Mouse (Mus musculus): ENCODE results near the gene Lbhd2. TPM values are rescaled to one million over a fixed set of nuclear protein-coding genes. Genes with fewer than 3 reads are reported as not detected.

Lbhd2 gene
- polyA plus RNA-seq, 1 experiment: 0.46 TPM

GRCm38 (mm10) chr12:111409583-111409982 lies 3.0 kb downstream of the Lbhd2 start:
- no peak for TF ChIP-seq POLR2A (IDR thresholded peaks at IDR 0.05; ENCODE audit: borderline replicate concordance, extremely low read depth, insufficient read depth, insufficient read length, poor library complexity, severe bottlenecking)
- TF ChIP-seq CTCF (IDR thresholded peaks at IDR 0.05; ENCODE audit: borderline replicate concordance, extremely low read depth, insufficient read depth, insufficient read length): no peak
- peak; percentile 82 for DNase-seq (ENCODE audit: low read depth)

GRCm38 (mm10) chr12:111411631-111412355 lies 5.2 kb downstream of the Lbhd2 start:
- TF ChIP-seq POLR2A (IDR thresholded peaks at IDR 0.05; ENCODE audit: borderline replicate concordance, extremely low read depth, insufficient read depth, insufficient read length, poor library complexity, severe bottlenecking) (no peak), CTCF (IDR thresholded peaks at IDR 0.05; ENCODE audit: borderline replicate concordance, extremely low read depth, insufficient read depth, insufficient read length) (no peak)
- DNase-seq (ENCODE audit: low read depth): no peak

- TF ChIP-seq POLR2A (IDR thresholded peaks at IDR 0.05; ENCODE audit: borderline replicate concordance, extremely low read depth, insufficient read depth, insufficient read length, poor library complexity, severe bottlenecking) (no peak), CTCF (IDR thresholded peaks at IDR 0.05; ENCODE audit: borderline replicate concordance, extremely low read depth, insufficient read depth, insufficient read length) (0 out of 2 replicates have a peak, but pooled peaks have one; percentile 0)
Measured at GRCm38 (mm10) chr12:111412581-111413284, 6.1 kb downstream of the Lbhd2 start.

GRCm38 (mm10) chr12:111413300-111413699 lies 6.7 kb downstream of the Lbhd2 start:
- TF ChIP-seq POLR2A (IDR thresholded peaks at IDR 0.05; ENCODE audit: borderline replicate concordance, extremely low read depth, insufficient read depth, insufficient read length, poor library complexity, severe bottlenecking) (no peak), CTCF (IDR thresholded peaks at IDR 0.05; ENCODE audit: borderline replicate concordance, extremely low read depth, insufficient read depth, insufficient read length) (peak; percentile 99)
- peak; percentile 93 for DNase-seq (ENCODE audit: low read depth)

More at GRCm38 (mm10) chr12:111412581-111413284, 6.1 kb downstream of the Lbhd2 start:
- no peak for DNase-seq (ENCODE audit: low read depth)

GRCm38 (mm10) chr12:111416921-111417779 lies 10.5 kb downstream of the Lbhd2 start, which contains the start of gene Exoc3l4:
Gene Exoc3l4 (plus strand): TSS chr12:111417017.
- no peak for TF ChIP-seq POLR2A (IDR thresholded peaks at IDR 0.05; ENCODE audit: borderline replicate concordance, extremely low read depth, insufficient read depth, insufficient read length, poor library complexity, severe bottlenecking)
- no peak for TF ChIP-seq CTCF (IDR thresholded peaks at IDR 0.05; ENCODE audit: borderline replicate concordance, extremely low read depth, insufficient read depth, insufficient read length)
- peak; percentile 63 for DNase-seq (ENCODE audit: low read depth)

GRCm38 (mm10) chr12:111419918-111420317 lies 13.3 kb downstream of the Lbhd2 start:
- DNase-seq (ENCODE audit: low read depth): no peak

GRCm38 (mm10) chr12:111420946-111421709 lies 14.5 kb downstream of the Lbhd2 start:
- no peak for TF ChIP-seq CTCF (IDR thresholded peaks at IDR 0.05; ENCODE audit: borderline replicate concordance, extremely low read depth, insufficient read depth, insufficient read length)
- TF ChIP-seq POLR2A (IDR thresholded peaks at IDR 0.05; ENCODE audit: borderline replicate concordance, extremely low read depth, insufficient read depth, insufficient read length, poor library complexity, severe bottlenecking): no peak
- no peak for DNase-seq (ENCODE audit: low read depth)

More at GRCm38 (mm10) chr12:111419918-111420317, 13.3 kb downstream of the Lbhd2 start:
- TF ChIP-seq POLR2A (IDR thresholded peaks at IDR 0.05; ENCODE audit: borderline replicate concordance, extremely low read depth, insufficient read depth, insufficient read length, poor library complexity, severe bottlenecking) (no peak), CTCF (IDR thresholded peaks at IDR 0.05; ENCODE audit: borderline replicate concordance, extremely low read depth, insufficient read depth, insufficient read length) (no peak)

- no peak for DNase-seq (ENCODE audit: low read depth)
- no peak for TF ChIP-seq CTCF (IDR thresholded peaks at IDR 0.05; ENCODE audit: borderline replicate concordance, extremely low read depth, insufficient read depth, insufficient read length)
- TF ChIP-seq POLR2A (IDR thresholded peaks at IDR 0.05; ENCODE audit: borderline replicate concordance, extremely low read depth, insufficient read depth, insufficient read length, poor library complexity, severe bottlenecking): no peak
Measured at GRCm38 (mm10) chr12:111422852-111423251, 16.2 kb downstream of the Lbhd2 start.

- DNase-seq (ENCODE audit: low read depth): no peak
Measured at GRCm38 (mm10) chr12:111423570-111424129, 17.0 kb downstream of the Lbhd2 start.

GRCm38 (mm10) chr12:111424547-111424946 lies 17.9 kb downstream of the Lbhd2 start:
- no peak for TF ChIP-seq CTCF (IDR thresholded peaks at IDR 0.05; ENCODE audit: borderline replicate concordance, extremely low read depth, insufficient read depth, insufficient read length)
- TF ChIP-seq POLR2A (IDR thresholded peaks at IDR 0.05; ENCODE audit: borderline replicate concordance, extremely low read depth, insufficient read depth, insufficient read length, poor library complexity, severe bottlenecking): no peak
- DNase-seq (ENCODE audit: low read depth): no peak

More at GRCm38 (mm10) chr12:111423570-111424129, 17.0 kb downstream of the Lbhd2 start:
- no peak for TF ChIP-seq POLR2A (IDR thresholded peaks at IDR 0.05; ENCODE audit: borderline replicate concordance, extremely low read depth, insufficient read depth, insufficient read length, poor library complexity, severe bottlenecking)
- no peak for TF ChIP-seq CTCF (IDR thresholded peaks at IDR 0.05; ENCODE audit: borderline replicate concordance, extremely low read depth, insufficient read depth, insufficient read length)
